Mouse (Mus musculus): ENCODE data around the gene Cdc14a.

DNA sequence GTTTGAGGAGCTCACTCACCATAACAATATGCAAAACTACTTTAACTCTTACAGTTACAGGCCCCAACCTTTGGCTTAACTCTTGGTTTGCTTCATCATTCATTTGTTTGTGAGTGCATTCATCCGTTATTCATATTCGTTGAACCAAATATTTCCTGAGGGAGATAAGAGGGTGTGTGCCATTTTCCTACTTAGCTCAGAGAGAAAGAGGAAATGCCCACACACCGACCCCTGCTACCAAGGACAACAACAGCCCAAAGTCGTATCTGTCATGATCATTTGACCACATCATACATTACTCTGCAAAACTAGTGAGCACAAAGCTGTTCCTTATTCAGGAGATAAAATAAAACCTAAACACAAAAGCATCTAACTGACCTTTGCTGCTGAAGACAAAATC is 66.7 kb downstream of the Cdc14a start:
- TF ChIP-seq CTCF (IDR thresholded peaks at IDR 0.05; ENCODE audit: low read depth, low read length) (no peak), TAL1 (conservative IDR thresholded peaks at IDR 0.05; ENCODE audit: low read depth, low read length) (no peak), GATA1 (IDR thresholded peaks at IDR 0.05; ENCODE audit: borderline replicate concordance, low read length) (no peak)

All from G1E (cell line).